Mouse (Mus musculus) liver, postnatal 0 days (tissue): ENCODE results near the gene Zbtb20. TPM values are rescaled to one million over a fixed set of nuclear protein-coding genes. Genes with fewer than 3 reads are reported as not detected.

ENCODE experiments used
- ATAC-seq: fragments of 200-750 bp; cut with Nextera tagmentation; 2 replicates; pipeline ENCODE4 v1.8.0; 2017; ENCODE audit warnings: mild to moderate bottlenecking, moderate library complexity
- DNase-seq: peaks from one replicate; pipeline ENCODE4 v3.0.0-alpha.2; 2016
- H3K27ac ChIP-seq: fragments of 300-500 bp; sonication (generic); 2 replicates; pipeline ENCODE4 v1.5.1; 2014; ENCODE audit warnings: antibody characterized with exemption, moderate library complexity, mild to moderate bottlenecking, low read depth
- H3K27me3 ChIP-seq: fragments of 300-500 bp; sonication (generic); 2 replicates; pipeline ENCODE4 v1.6.1; 2014; ENCODE audit warnings: low read length, control low read depth, mixed read lengths; ENCODE audit not compliant: insufficient read depth
- H3K36me3 ChIP-seq: fragments of 300-500 bp; sonication (generic); replicated peaks from 2 replicates; pipeline ENCODE4 v1.6.1; 2014; ENCODE audit warnings: mild to moderate bottlenecking, control low read depth, low read length, moderate library complexity, mixed read lengths; ENCODE audit not compliant: insufficient read depth
- H3K4me1 ChIP-seq: fragments of 300-500 bp; sonication (generic); 2 replicates; pipeline ENCODE4 v1.6.1; 2014; ENCODE audit warnings: antibody characterized with exemption, mild to moderate bottlenecking, control low read depth; ENCODE audit not compliant: insufficient read depth
- H3K4me2 ChIP-seq: fragments of 300-500 bp; sonication (generic); 2 replicates; pipeline ENCODE4 v1.6.1; 2014; ENCODE audit warnings: low read depth, mild to moderate bottlenecking, low read length, moderate library complexity, mixed read lengths
- H3K4me3 ChIP-seq: fragments of 300-500 bp; sonication (generic); 2 replicates; pipeline ENCODE4 v1.5.1; 2014; ENCODE audit warnings: low read depth, low read length
- H3K9ac ChIP-seq: fragments of 300-500 bp; sonication (generic); replicated peaks from 2 replicates; pipeline ENCODE4 v1.6.1; 2014; ENCODE audit warnings: mild to moderate bottlenecking, moderate library complexity
- H3K9me3 ChIP-seq: fragments of 300-500 bp; sonication (generic); 2 replicates; pipeline ENCODE4 v1.6.1; 2016; ENCODE audit warnings: mild to moderate bottlenecking, control low read depth, low read length, mixed read lengths
- CTCF ChIP-seq: sonication (generic); IDR thresholded peaks from 2 replicates; pipeline ENCODE4 v1.5.1; 2016; ENCODE audit warnings: antibody characterized with exemption, low read depth
- EP300 ChIP-seq: IDR thresholded peaks from 2 replicates; pipeline ENCODE4 v1.6.1; 2016; ENCODE audit warnings: antibody characterized with exemption, low read depth, mild to moderate bottlenecking
- WGBS: fragments of 180-500 bp; shearing (Covaris S2); extraction: QIAGEN DNeasy Blood & Tissue Kit; methylation state at CpG from one replicate; pipeline ENCODE4 v1.1.7; 2014; ENCODE audit not compliant: insufficient replicate concordance; 5-methylcytosine and 5-hydroxymethylcytosine counted together
- polyA plus RNA-seq: library from polyadenylated mRNA; unstranded; fragments of >200 nt; fragmentation: Nextera tagmentation; extraction: Ambion mirVana; gene quantifications from 2 replicates; pipeline ENCODE4 v1.2.1, GENCODE M21; 2015

The Zbtb20 gene
- polyA plus RNA-seq, 1 experiment from 2014 or later = 9.2 TPM

DNA sequence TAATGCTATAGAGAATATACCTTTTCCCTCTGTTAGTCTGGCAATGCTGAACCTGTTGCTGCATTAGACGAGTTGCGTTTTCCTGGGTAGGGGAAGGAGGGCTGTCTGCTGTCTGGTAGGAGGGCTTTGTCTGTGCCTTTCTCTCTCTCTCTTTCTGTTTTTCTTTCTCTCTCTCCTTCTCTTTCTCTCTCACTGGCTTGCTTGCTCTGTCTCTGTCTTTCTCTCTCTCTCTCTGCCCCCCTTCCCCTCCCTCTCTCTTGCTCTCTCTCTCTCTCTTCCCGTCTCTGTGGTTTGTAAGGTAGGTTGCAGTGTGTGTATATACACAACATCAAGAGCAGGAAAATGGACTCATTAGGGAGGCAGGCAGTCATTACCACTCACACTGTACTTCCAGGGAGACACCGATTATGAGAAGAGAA lies 31.6 kb downstream of the Zbtb20 start:
- Histone ChIP-seq H3K4me3 (peak overlapping the region; percentile 48), H3K4me2 (peak overlapping the region; percentile 70), H3K9ac (peak overlapping the region; percentile 63), H3K36me3 (no peaks in the 10 kb centered on the region), H3K27me3 (no peaks in the 10 kb centered on the region), H3K4me1 (peaks cover 8% of the 10 kb centered on the region; the same call in 1 of the 2 replicates), H3K9me3 (no peaks in the 10 kb centered on the region), H3K27ac (peak overlapping the region; percentile 85)
- TF ChIP-seq CTCF (no peak), EP300 (no peak)
- ATAC-seq (peak; percentile 87), DNase-seq (no peak)
- WGBS = 5% methylated on average over 4 of the region's 4 CpGs

DNA sequence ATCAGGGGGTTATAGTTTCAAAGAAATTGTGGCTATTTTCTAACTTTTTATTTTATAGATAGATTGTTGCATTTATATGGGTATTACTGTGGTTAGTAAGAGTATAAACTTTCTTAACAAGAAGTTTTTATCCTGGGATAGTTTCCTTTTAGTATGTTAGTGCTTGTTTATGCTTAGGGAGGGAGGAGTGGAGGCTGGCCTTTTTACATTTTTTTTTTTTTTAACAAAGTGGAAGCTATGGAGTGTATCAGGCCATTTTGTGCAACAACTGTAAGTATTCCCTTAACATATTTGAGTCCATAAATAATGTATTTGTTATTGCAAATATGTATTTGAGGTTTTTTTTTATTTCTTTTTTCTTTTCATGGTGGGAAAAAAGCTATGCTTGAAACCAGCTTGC lies 32.7 kb downstream of the Zbtb20 start:
- peak overlapping the region; percentile 70 for H3K4me2 ChIP-seq
- DNase-seq = no peak

DNA sequence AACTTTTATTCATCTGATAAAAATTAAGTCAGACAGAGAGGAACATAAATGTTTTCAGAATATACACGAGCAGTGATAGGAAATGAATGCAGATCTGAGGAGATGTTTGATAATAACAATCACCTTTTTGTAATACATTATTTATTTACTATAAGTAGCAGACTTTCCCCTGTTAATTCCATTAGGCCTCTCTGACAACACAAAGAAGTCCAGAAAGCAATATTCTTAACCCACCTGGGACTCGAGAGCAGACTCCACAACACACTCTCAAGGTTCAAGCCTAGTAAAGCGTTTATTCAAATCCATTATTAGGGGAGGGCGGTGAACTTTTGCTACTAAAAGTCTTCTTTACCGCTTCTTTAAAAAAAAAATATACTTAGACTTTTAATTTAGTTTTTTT lies 33.2 kb downstream of the Zbtb20 start:
- Histone ChIP-seq H3K4me2 (peak overlapping the region; percentile 40; the same call in 1 of the 2 replicates), H3K4me3 (peak overlapping the region; percentile 10; the same call in 1 of the 2 replicates), H3K4me1 (peaks cover 8% of the 10 kb centered on the region; the same call in 1 of the 2 replicates), H3K9ac (no peak overlapping the region), H3K9me3 (no peaks in the 10 kb centered on the region), H3K27me3 (no peaks in the 10 kb centered on the region), H3K36me3 (no peaks in the 10 kb centered on the region), H3K27ac (no peak overlapping the region)
- 76% methylated on average over 5 of the region's 5 CpGs for WGBS
- no peak for DNase-seq
- TF ChIP-seq EP300 = no peak
- no peak for ATAC-seq

More for the DNA sequence above, 32.7 kb downstream of the Zbtb20 start:
- no peak for ATAC-seq
- Histone ChIP-seq H3K27ac (no peak overlapping the region), H3K9ac (no peak overlapping the region), H3K36me3 (no peaks in the 10 kb centered on the region), H3K4me3 (peak overlapping the region; percentile 48), H3K4me1 (peaks cover 8% of the 10 kb centered on the region; the same call in 1 of the 2 replicates), H3K27me3 (no peaks in the 10 kb centered on the region), H3K9me3 (no peaks in the 10 kb centered on the region)
- TF ChIP-seq CTCF = no peak
- no peak for TF ChIP-seq EP300

DNA sequence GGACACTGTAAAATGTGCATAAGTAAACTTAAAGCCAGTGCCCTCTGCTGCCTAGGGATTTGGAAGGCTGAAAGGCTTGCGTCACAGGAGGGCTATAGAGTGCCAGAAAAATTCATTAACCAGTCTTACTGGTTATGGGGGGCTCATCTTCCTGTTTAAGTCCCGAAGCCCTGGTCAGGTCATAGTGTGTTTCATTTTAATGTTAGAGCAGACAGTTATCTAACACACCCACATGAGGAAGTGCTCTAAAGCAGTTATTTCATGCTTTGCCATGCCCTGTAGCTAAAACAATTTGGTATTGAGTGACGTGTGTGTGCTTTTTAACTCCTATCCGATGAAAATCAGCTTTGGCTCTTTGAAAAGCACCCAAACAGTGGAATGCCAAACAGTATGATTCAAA lies 34.3 kb downstream of the Zbtb20 start:
- Histone ChIP-seq H3K4me1 (peaks cover 8% of the 10 kb centered on the region; the same call in 1 of the 2 replicates), H3K36me3 (no peaks in the 10 kb centered on the region), H3K4me3 (no peak overlapping the region), H3K27ac (peak overlapping the region; percentile 26), H3K27me3 (no peaks in the 10 kb centered on the region), H3K4me2 (peak overlapping the region; percentile 53), H3K9me3 (no peaks in the 10 kb centered on the region), H3K9ac (no peak overlapping the region)
- ATAC-seq (no peak), DNase-seq (no peak)
- TF ChIP-seq CTCF (no peak), EP300 (no peak)
- WGBS = 22% methylated on average over 4 of the region's 4 CpGs

DNA sequence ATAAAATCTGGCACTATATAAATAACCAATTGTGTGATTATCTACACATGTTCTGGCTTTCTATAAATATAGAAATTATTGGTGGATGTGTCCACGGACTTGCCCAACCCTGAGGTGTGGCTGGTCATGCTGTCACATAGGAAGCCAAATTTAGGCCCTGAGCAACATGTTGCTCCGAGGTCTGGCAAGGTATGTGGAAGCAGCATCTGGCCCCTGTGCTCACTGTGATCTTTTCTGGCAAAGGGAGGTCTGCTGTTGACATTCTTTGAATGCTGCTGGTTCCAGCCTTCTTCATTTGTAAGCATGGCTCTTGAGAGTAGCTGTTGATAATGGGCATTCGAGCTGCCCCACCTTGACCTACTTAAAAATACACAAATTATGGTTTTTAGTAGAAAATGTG lies 35.0 kb downstream of the Zbtb20 start:
- no peak overlapping the region for H3K4me3 ChIP-seq
- H3K9ac ChIP-seq = no peak overlapping the region
- no peak overlapping the region for H3K4me2 ChIP-seq
- TF ChIP-seq CTCF (no peak), EP300 (no peak)
- 61% methylated on average over 3 of the region's 3 CpGs for WGBS
- ATAC-seq (no peak), DNase-seq (no peak)
- peaks cover 8% of the 10 kb centered on the region; the same call in 1 of the 2 replicates for H3K4me1 ChIP-seq
- no peak overlapping the region for H3K27ac ChIP-seq
- no peaks in the 10 kb centered on the region for H3K27me3 ChIP-seq
- H3K36me3 ChIP-seq = no peaks in the 10 kb centered on the region
- no peaks in the 10 kb centered on the region for H3K9me3 ChIP-seq

DNA sequence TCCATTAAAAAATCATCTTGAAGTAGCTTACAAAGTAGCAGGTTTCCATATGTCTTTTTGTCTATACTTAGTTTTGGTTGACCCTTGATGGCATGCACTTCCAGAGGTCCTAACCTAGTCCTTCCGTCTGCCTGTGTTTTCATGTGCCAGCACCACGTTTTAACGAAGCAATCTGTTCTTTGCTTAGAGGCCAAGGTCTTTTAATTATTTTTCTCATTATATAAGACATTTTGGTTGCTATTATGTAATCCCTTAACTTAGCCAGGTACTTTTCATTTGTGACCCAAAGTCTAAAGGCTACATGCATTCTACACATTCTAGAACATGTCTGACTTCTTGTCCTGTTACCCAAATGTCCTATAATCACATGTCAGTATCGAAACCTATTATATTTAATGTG lies 35.6 kb downstream of the Zbtb20 start:
- TF ChIP-seq CTCF (no peak), EP300 (no peak)
- no peak overlapping the region for H3K9ac ChIP-seq
- WGBS = 73% methylated on average over 4 of the region's 4 CpGs
- no peaks in the 10 kb centered on the region for H3K9me3 ChIP-seq
- peaks cover 8% of the 10 kb centered on the region; the same call in 1 of the 2 replicates for H3K4me1 ChIP-seq
- 0 out of 2 replicates have a peak overlapping the region, but pooled peaks have one; percentile 36 for H3K27ac ChIP-seq
- ATAC-seq = no peak
- no peaks in the 10 kb centered on the region for H3K27me3 ChIP-seq
- no peak overlapping the region for H3K4me2 ChIP-seq
- H3K4me3 ChIP-seq = no peak overlapping the region
- no peaks in the 10 kb centered on the region for H3K36me3 ChIP-seq
- DNase-seq = no peak
